ENCODE assay signal across 26 mouse cellular contexts in the genomic region with DNA sequence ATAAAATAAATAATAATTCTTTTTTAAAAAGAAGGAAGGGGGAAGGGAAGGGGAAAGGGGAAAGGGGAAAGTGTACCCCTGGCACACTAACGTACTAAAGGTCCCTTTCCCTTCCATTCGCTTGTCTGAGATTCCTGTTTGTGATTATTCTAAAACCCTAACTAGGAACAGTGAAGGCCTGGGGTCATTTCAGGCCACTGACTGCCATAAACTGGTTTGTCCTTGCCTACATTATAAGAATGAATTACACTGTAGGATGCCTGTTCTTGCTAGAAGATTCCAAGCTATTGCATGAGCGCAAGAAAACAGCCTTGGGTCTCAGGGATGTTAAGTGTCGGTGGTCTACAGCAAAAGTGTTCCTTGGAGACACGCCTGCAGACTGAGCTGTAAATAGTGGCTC.
A peak's percentile ranks its signal among the peaks of the same experiment; 100 is the strongest.
DNase-seq lines count a peak whose midpoint lies in the region; ATAC-seq lines count a peak whose summit lies in the region.
"Had no signal": no experiment of that assay in that cellular context is flagged by ENCODE, and none has a peak within 500 bp of the region (broad histone marks: within the 10 kb centered on the region; RNA-seq: fewer than 3 reads in every experiment).

No protein-coding gene starts in this region.

- 59% methylated on average over 5 of the region's 5 CpGs for WGBS in kidney, embryonic 15.5 days
- 69% methylated on average over 5 of the region's 5 CpGs for WGBS in kidney, embryonic 16.5 days

- DNase-seq in kidney, adult 11 months: peak; percentile 28
- peak; percentile 38 for DNase-seq in kidney, adult 9 months
- DNase-seq in kidney, postnatal 36 days: peak; percentile 46 to 56
- no peak for DNase-seq in heart, postnatal 4 days
- DNase-seq: adrenal gland, postnatal 14 days; cerebellum, adult 11 months; cerebellum, adult 8-10 months; cerebellum, postnatal 10 days; cerebellum, postnatal 36 days; embryo, embryonic 11 days; gastrocnemius, postnatal 25 days; heart, adult 18-20 months; heart, postnatal 10 days; heart, postnatal 36 days had no signal

- H3K36me3 ChIP-seq in kidney, embryonic 15.5 days: peaks cover 58% of the 10 kb centered on the region
- peaks cover 29% of the 10 kb centered on the region for H3K36me3 ChIP-seq in kidney, embryonic 16.5 days (ENCODE audit: insufficient read depth, low read length)
- H3K36me3 ChIP-seq: forebrain, embryonic 12.5 days; forebrain, embryonic 15.5 days; hindbrain, embryonic 15.5 days had no signal

- no peak overlapping the region for H3K4me3 ChIP-seq in kidney, embryonic 15.5 days (replicated peaks)
- no peak overlapping the region for H3K4me3 ChIP-seq in kidney, embryonic 16.5 days (ENCODE audit: low read length)
- H3K4me3 ChIP-seq: embryonic facial prominence, embryonic 10.5 days; embryonic facial prominence, embryonic 13.5 days; erythroblast, embryonic 14.5 days; forebrain, embryonic 12.5 days; forebrain, embryonic 15.5 days; heart, embryonic 12.5 days; heart, embryonic 15.5 days; hindbrain, embryonic 12.5 days; hindbrain, embryonic 15.5 days had no signal

- H3K27me3 ChIP-seq in kidney, embryonic 15.5 days: no peaks in the 10 kb centered on the region
- H3K27me3 ChIP-seq in kidney, embryonic 16.5 days (ENCODE audit: insufficient read depth, low read length): no peaks in the 10 kb centered on the region
- H3K27me3 ChIP-seq: embryonic facial prominence, embryonic 13.5 days; forebrain, embryonic 12.5 days; forebrain, embryonic 15.5 days; heart, embryonic 12.5 days; heart, embryonic 15.5 days; hindbrain, embryonic 12.5 days; hindbrain, embryonic 15.5 days had no signal

- H3K9ac ChIP-seq in kidney, embryonic 15.5 days: no peak overlapping the region
- H3K9ac ChIP-seq in kidney, embryonic 16.5 days (replicated peaks; ENCODE audit: low read length): no peak overlapping the region
- H3K9ac ChIP-seq: embryonic facial prominence, embryonic 13.5 days; forebrain, embryonic 12.5 days; forebrain, embryonic 15.5 days; heart, embryonic 12.5 days; heart, embryonic 15.5 days; hindbrain, embryonic 12.5 days; hindbrain, embryonic 15.5 days had no signal

- H3K4me1 ChIP-seq in kidney, embryonic 15.5 days: no peaks in the 10 kb centered on the region
- H3K4me1 ChIP-seq in kidney, embryonic 16.5 days (ENCODE audit: insufficient read depth, low read length): no peaks in the 10 kb centered on the region
- H3K4me1 ChIP-seq: embryonic facial prominence, embryonic 10.5 days; embryonic facial prominence, embryonic 13.5 days; forebrain, embryonic 12.5 days; heart, embryonic 12.5 days; heart, embryonic 15.5 days; hindbrain, embryonic 12.5 days; hindbrain, embryonic 15.5 days had no signal

- ATAC-seq in kidney, embryonic 15.5 days (replicated peaks; ENCODE audit: low FRiP score): no peak
- no peak for ATAC-seq in kidney, embryonic 16.5 days (ENCODE audit: low FRiP score, low TSS enrichment)
- ATAC-seq: activated CD4-positive, CD25-positive, alpha-beta regulatory T cell, adult 4 months; forebrain, embryonic 15.5 days had no signal

- no peak overlapping the region for H3K27ac ChIP-seq in kidney, embryonic 15.5 days
- no peak overlapping the region for H3K27ac ChIP-seq in kidney, embryonic 16.5 days (ENCODE audit: low read length)
- H3K27ac ChIP-seq: embryonic facial prominence, embryonic 10.5 days; embryonic facial prominence, embryonic 13.5 days; forebrain, embryonic 12.5 days; forebrain, embryonic 15.5 days; heart, embryonic 15.5 days; hindbrain, embryonic 12.5 days; hindbrain, embryonic 15.5 days had no signal

- no peak overlapping the region for H3K4me2 ChIP-seq in kidney, embryonic 15.5 days
- H3K4me2 ChIP-seq in kidney, embryonic 16.5 days (replicated peaks; ENCODE audit: low read depth, low read length): no peak overlapping the region
- H3K4me2 ChIP-seq: embryonic facial prominence, embryonic 13.5 days; forebrain, embryonic 12.5 days; forebrain, embryonic 15.5 days; heart, embryonic 12.5 days; heart, embryonic 15.5 days; hindbrain, embryonic 12.5 days; hindbrain, embryonic 15.5 days had no signal

- H3K9me3 ChIP-seq in kidney, embryonic 15.5 days (replicated peaks): no peaks in the 10 kb centered on the region
- H3K9me3 ChIP-seq in kidney, embryonic 16.5 days (ENCODE audit: low read length): no peaks in the 10 kb centered on the region
- H3K9me3 ChIP-seq: embryonic facial prominence, embryonic 10.5 days; embryonic facial prominence, embryonic 13.5 days; forebrain, embryonic 12.5 days; forebrain, embryonic 15.5 days; heart, embryonic 12.5 days; heart, embryonic 15.5 days; hindbrain, embryonic 12.5 days; hindbrain, embryonic 15.5 days had no signal
